Mouse (Mus musculus) testis, adult 2 months (tissue): ENCODE data around the gene Vangl1.

Source experiments
- CTCF ChIP-seq: fragments of 200-500 bp; IDR thresholded peaks from 2 replicates; pipeline ENCODE4 v1.5.1; 2012; ENCODE audit warnings: low read depth, mild to moderate bottlenecking, inconsistent platforms, low read length, moderate library complexity; ENCODE audit not compliant: control insufficient read depth, insufficient read depth, insufficient replicate concordance
- POLR2A ChIP-seq: fragments of 200-500 bp; IDR thresholded peaks from 2 replicates; pipeline ENCODE4 v1.6.1; 2012; ENCODE audit warnings: low read depth, mild to moderate bottlenecking, inconsistent platforms, low read length, moderate library complexity; ENCODE audit not compliant: control insufficient read depth

- no peak for TF ChIP-seq CTCF
- no peak for TF ChIP-seq POLR2A
These were observed 10.2 kb upstream of the Vangl1 start for GRCm38 (mm10) chr3:102214736-102215135.
